Mouse (Mus musculus) adrenal gland, postnatal 25 days (tissue): ENCODE data around the gene Fgfr2. TPM values are rescaled to one million over a fixed set of nuclear protein-coding genes. Genes with fewer than 3 reads are reported as not detected.

Source experiments
- DNase-seq: peaks from one replicate; pipeline ENCODE4 v3.0.0; 2021; ENCODE audit warnings: mixed read lengths
- total RNA-seq: library from RNA; stranded (reverse); gene quantifications from 2 replicates; pipeline ENCODE4 v1.2.3, GENCODE M21; 2021

Fgfr2 gene
- total RNA-seq, 1 experiment from 2014 or later: 186 TPM

GRCm38 (mm10) chr7:132773011-132773705 is 350.0 kb downstream of the Fgfr2 start:
- DNase-seq: no peak

GRCm38 (mm10) chr7:132772440-132772839 is 350.7 kb downstream of the Fgfr2 start:
- DNase-seq: no peak

- DNase-seq: no peak
Measured at GRCm38 (mm10) chr7:132768498-132769344, 354.4 kb downstream of the Fgfr2 start.

GRCm38 (mm10) chr7:132767999-132768370 is 355.2 kb downstream of the Fgfr2 start:
- no peak for DNase-seq

GRCm38 (mm10) chr7:132767233-132767998 is 355.7 kb downstream of the Fgfr2 start:
- no peak for DNase-seq

- no peak for DNase-seq
Measured at GRCm38 (mm10) chr7:132766235-132766871, 356.8 kb downstream of the Fgfr2 start.

GRCm38 (mm10) chr7:132765629-132766186 is 357.4 kb downstream of the Fgfr2 start:
- DNase-seq: no peak

GRCm38 (mm10) chr7:132764896-132765491 is 358.2 kb downstream of the Fgfr2 start:
- DNase-seq: no peak

- DNase-seq: no peak
Measured at GRCm38 (mm10) chr7:132764314-132764713, 358.8 kb downstream of the Fgfr2 start.

- DNase-seq: no peak
Measured at GRCm38 (mm10) chr7:132763911-132764310, 359.2 kb downstream of the Fgfr2 start.

- DNase-seq: no peak
Measured at GRCm38 (mm10) chr7:132763351-132763750, 359.8 kb downstream of the Fgfr2 start.

- no peak for DNase-seq
Measured at GRCm38 (mm10) chr7:132761409-132761808, 361.7 kb downstream of the Fgfr2 start.

GRCm38 (mm10) chr7:132760589-132761180 is 362.5 kb downstream of the Fgfr2 start:
- DNase-seq: no peak

GRCm38 (mm10) chr7:132759926-132760325 is 363.2 kb downstream of the Fgfr2 start:
- DNase-seq: no peak

GRCm38 (mm10) chr7:132759405-132759891 is 363.7 kb downstream of the Fgfr2 start:
- DNase-seq: no peak

GRCm38 (mm10) chr7:132758875-132759274 is 364.3 kb downstream of the Fgfr2 start:
- no peak for DNase-seq

- no peak for DNase-seq
Measured at GRCm38 (mm10) chr7:132756325-132756724, 366.8 kb downstream of the Fgfr2 start.

- peak; percentile 53 for DNase-seq
Measured at GRCm38 (mm10) chr7:132754389-132754750, 368.8 kb downstream of the Fgfr2 start.

GRCm38 (mm10) chr7:132753518-132754388 is 369.4 kb downstream of the Fgfr2 start:
- DNase-seq: no peak

- DNase-seq: peak; percentile 53
Measured at GRCm38 (mm10) chr7:132751716-132752115, 371.4 kb downstream of the Fgfr2 start.
